Mouse (Mus musculus) lung, embryonic 16.5 days (tissue): Measurements from ENCODE around the gene Lonrf2. TPM values are rescaled to one million over a fixed set of nuclear protein-coding genes. Genes with fewer than 3 reads are reported as not detected.

ENCODE experiments used
- ATAC-seq: fragments of 200-750 bp; cut with Nextera tagmentation; 2 replicates; pipeline ENCODE4 v1.8.0; 2017; ENCODE audit warnings: low read depth, mild to moderate bottlenecking, moderate library complexity
- H3K27ac ChIP-seq: fragments of 300-500 bp; sonication (generic); 2 replicates; pipeline ENCODE4 v1.5.1; 2014; ENCODE audit warnings: mild to moderate bottlenecking, control low read depth, low read length
- H3K27me3 ChIP-seq: fragments of 300-500 bp; sonication (generic); 2 replicates; pipeline ENCODE4 v1.6.1; 2014; ENCODE audit warnings: low read depth, low read length, mixed read lengths; ENCODE audit not compliant: control insufficient read depth, insufficient read depth
- H3K36me3 ChIP-seq: fragments of 300-500 bp; sonication (generic); 2 replicates; pipeline ENCODE4 v1.6.1; 2014; ENCODE audit warnings: low read length; ENCODE audit not compliant: control insufficient read depth, insufficient read depth
- H3K4me1 ChIP-seq: fragments of 300-500 bp; sonication (generic); replicated peaks from 2 replicates; pipeline ENCODE4 v1.6.1; 2014; ENCODE audit warnings: low read length, mixed read lengths; ENCODE audit not compliant: control insufficient read depth, insufficient read depth
- H3K4me2 ChIP-seq: fragments of 300-500 bp; sonication (generic); 2 replicates; pipeline ENCODE4 v1.6.1; 2014; ENCODE audit warnings: low read depth, low read length, control low read depth
- H3K4me3 ChIP-seq: fragments of 300-500 bp; sonication (generic); 2 replicates; pipeline ENCODE4 v1.5.1; 2014; ENCODE audit warnings: mild to moderate bottlenecking, low read length, control low read depth
- H3K9ac ChIP-seq: fragments of 300-500 bp; sonication (generic); 2 replicates; pipeline ENCODE4 v1.6.1; 2014; ENCODE audit warnings: low read length, control low read depth
- H3K9me3 ChIP-seq: fragments of 300-500 bp; sonication (generic); 2 replicates; pipeline ENCODE4 v1.6.1; 2016; ENCODE audit warnings: low read length; ENCODE audit not compliant: control insufficient read depth
- WGBS: fragments of 180-500 bp; shearing (Covaris S2); extraction: QIAGEN DNeasy Blood & Tissue Kit; methylation state at CpG from one replicate; pipeline ENCODE4 v1.1.7; 2014; 5-methylcytosine and 5-hydroxymethylcytosine counted together
- polyA plus RNA-seq: library from polyadenylated mRNA; unstranded; fragments of >200 nt; fragmentation: Nextera tagmentation; extraction: Ambion mirVana; gene quantifications from 2 replicates; pipeline ENCODE4 v1.2.1, GENCODE M21; 2015

Gene Lonrf2
- polyA plus RNA-seq, 1 experiment from 2014 or later = 0.40 TPM

- H3K36me3 ChIP-seq = no peaks in the 10 kb centered on the region
- WGBS = 16% methylated on average over 18 of the region's 18 CpGs
- peak overlapping the region; percentile 66 for H3K27ac ChIP-seq
- peak overlapping the region; percentile 22 for H3K4me3 ChIP-seq
- H3K4me2 ChIP-seq = peak overlapping the region; percentile 49
- H3K9me3 ChIP-seq = no peaks in the 10 kb centered on the region
- H3K27me3 ChIP-seq = no peaks in the 10 kb centered on the region
- peak; percentile 92 for ATAC-seq
- 0 out of 2 replicates have a peak overlapping the region, but pooled peaks have one; percentile 46 for H3K9ac ChIP-seq
- H3K4me1 ChIP-seq = peaks cover 9% of the 10 kb centered on the region
Measured at GRCm38 (mm10) chr1:38766661-38767572, 69.6 kb downstream of the Lonrf2 start.

GRCm38 (mm10) chr1:38766254-38766653, 70.3 kb downstream of the Lonrf2 start:
- Histone ChIP-seq H3K4me3 (no peak overlapping the region), H3K27me3 (no peaks in the 10 kb centered on the region), H3K9ac (no peak overlapping the region), H3K4me2 (no peak overlapping the region), H3K4me1 (peaks cover 9% of the 10 kb centered on the region), H3K27ac (no peak overlapping the region), H3K9me3 (no peaks in the 10 kb centered on the region), H3K36me3 (no peaks in the 10 kb centered on the region)
- ATAC-seq = 0 out of 2 replicates have a peak, but pooled peaks have one; percentile 15
- 32% methylated on average over 4 of the region's 4 CpGs for WGBS

GRCm38 (mm10) chr1:38763960-38764613, 72.4 kb downstream of the Lonrf2 start:
- Histone ChIP-seq H3K9ac (no peak overlapping the region), H3K4me3 (no peak overlapping the region), H3K9me3 (no peaks in the 10 kb centered on the region), H3K27me3 (no peaks in the 10 kb centered on the region), H3K4me2 (no peak overlapping the region), H3K27ac (no peak overlapping the region), H3K36me3 (no peaks in the 10 kb centered on the region), H3K4me1 (peaks cover 9% of the 10 kb centered on the region)
- ATAC-seq = no peak
- WGBS = 82% methylated on average over 10 of the region's 10 CpGs

GRCm38 (mm10) chr1:38760424-38760823, 76.1 kb downstream of the Lonrf2 start:
- no peak for ATAC-seq

GRCm38 (mm10) chr1:38757791-38758403, 78.6 kb downstream of the Lonrf2 start:
- ATAC-seq = no peak
- Histone ChIP-seq H3K9ac (no peak overlapping the region), H3K4me3 (no peak overlapping the region), H3K9me3 (no peaks in the 10 kb centered on the region), H3K4me1 (peaks cover 3% of the 10 kb centered on the region; the same call in 1 of the 2 replicates), H3K27me3 (no peaks in the 10 kb centered on the region), H3K36me3 (no peaks in the 10 kb centered on the region), H3K4me2 (no peak overlapping the region), H3K27ac (no peak overlapping the region)
- 35% methylated on average over 5 of the region's 5 CpGs for WGBS

More at GRCm38 (mm10) chr1:38760424-38760823, 76.1 kb downstream of the Lonrf2 start:
- Histone ChIP-seq H3K9ac (no peak overlapping the region), H3K9me3 (no peaks in the 10 kb centered on the region), H3K27me3 (no peaks in the 10 kb centered on the region), H3K27ac (no peak overlapping the region), H3K4me2 (no peak overlapping the region), H3K36me3 (no peaks in the 10 kb centered on the region), H3K4me3 (no peak overlapping the region), H3K4me1 (peaks cover 3% of the 10 kb centered on the region; the same call in 1 of the 2 replicates)
- WGBS = 27% methylated on average over 9 of the region's 9 CpGs

GRCm38 (mm10) chr1:38743863-38744262, 92.6 kb downstream of the Lonrf2 start:
- Histone ChIP-seq H3K4me3 (no peak overlapping the region), H3K4me1 (no peaks in the 10 kb centered on the region), H3K27me3 (no peaks in the 10 kb centered on the region), H3K36me3 (no peaks in the 10 kb centered on the region), H3K4me2 (no peak overlapping the region), H3K27ac (no peak overlapping the region), H3K9ac (no peak overlapping the region), H3K9me3 (no peaks in the 10 kb centered on the region)
- ATAC-seq = no peak
- WGBS = 47% methylated on average over 1 of the region's 1 CpGs

Other genes with a start within 250 kb of the Lonrf2 start
- gene Aff3, start 171.8 kb downstream of the Lonrf2 start, polyA plus RNA-seq = 2.4 and 2.6 TPM in 2 replicates
- gene Chst10, start 61.5 kb upstream of the Lonrf2 start, polyA plus RNA-seq = 1.1 and 1.2 TPM in 2 replicates
- gene Nms, start 102.4 kb upstream of the Lonrf2 start, polyA plus RNA-seq = not detected in 2 replicates
- 167 and 181 TPM in 2 replicates for gene Pdcl3, start 148.9 kb upstream of the Lonrf2 start, polyA plus RNA-seq